Mouse (Mus musculus): Measurements from ENCODE around the gene Commd6.
"Not testable (repeated sequence)": the region's sequence is repeated elsewhere in the genome, so short reads cannot be mapped to it uniquely, and the experiment has no call there.

The Commd6 gene

GRCm38 (mm10) chr14:101608519-101609368 is 31.7 kb downstream of the Commd6 start, which contains the start of gene Tbc1d4:
TSS of gene Tbc1d4 (minus strand) at chr14:101609191.
- DNase-seq (ENCODE audit: low spot score in 2 of 2) = peak in 1 of 2 experiments; percentile 21

- no peak for DNase-seq (ENCODE audit: low spot score in 2 of 2)
Observed at GRCm38 (mm10) chr14:101607631-101608518, 32.6 kb downstream of the Commd6 start.

GRCm38 (mm10) chr14:101605843-101606242 is 34.6 kb downstream of the Commd6 start:
- DNase-seq (ENCODE audit: low spot score in 2 of 2) = no peak

GRCm38 (mm10) chr14:101602851-101603250 is 37.6 kb downstream of the Commd6 start:
- DNase-seq (ENCODE audit: low spot score in 2 of 2) = no peak

GRCm38 (mm10) chr14:101597096-101597715 is 43.3 kb downstream of the Commd6 start:
- no peak for DNase-seq (ENCODE audit: low spot score in 2 of 2)

- no peak for DNase-seq (ENCODE audit: low spot score in 2 of 2)
Observed at GRCm38 (mm10) chr14:101596691-101597090, 43.8 kb downstream of the Commd6 start.

- no peak for DNase-seq (ENCODE audit: low spot score in 2 of 2)
Observed at GRCm38 (mm10) chr14:101595301-101596080, 45.0 kb downstream of the Commd6 start.

GRCm38 (mm10) chr14:101594001-101594400 is 46.5 kb downstream of the Commd6 start:
- DNase-seq (ENCODE audit: low spot score in 2 of 2) = no peak

- DNase-seq (ENCODE audit: low spot score in 2 of 2) = no peak
Observed at GRCm38 (mm10) chr14:101593340-101593739, 47.1 kb downstream of the Commd6 start.

GRCm38 (mm10) chr14:101591101-101591500 is 49.4 kb downstream of the Commd6 start:
- DNase-seq (ENCODE audit: low spot score in 2 of 2) = no peak

- not testable (repeated sequence) for DNase-seq (ENCODE audit: low spot score in 2 of 2)
Observed at GRCm38 (mm10) chr14:101588209-101588991, 52.1 kb downstream of the Commd6 start.

GRCm38 (mm10) chr14:101587366-101588040 is 53.0 kb downstream of the Commd6 start:
- DNase-seq (ENCODE audit: low spot score in 2 of 2) = not testable (repeated sequence)

GRCm38 (mm10) chr14:101586096-101586495 is 54.4 kb downstream of the Commd6 start:
- DNase-seq (ENCODE audit: low spot score in 2 of 2) = no peak
